Mouse (Mus musculus) heart, embryonic 13.5 days (tissue): ENCODE results near the gene Tmprss2. TPM values are rescaled to one million over a fixed set of nuclear protein-coding genes. Genes with fewer than 3 reads are reported as not detected.

Source experiments
- ATAC-seq: fragments of 200-750 bp; cut with Nextera tagmentation; 2 replicates; pipeline ENCODE4 v1.8.0; 2017; ENCODE audit warnings: moderate TSS enrichment; ENCODE audit not compliant: insufficient number of reproducible peaks, low FRiP score, low TSS enrichment; ENCODE audit errors: extremely low read depth
- H3K27ac ChIP-seq: fragments of 300-500 bp; sonication (generic); replicated peaks from 2 replicates; pipeline ENCODE4 v1.5.1; 2015; ENCODE audit warnings: moderate library complexity, mild to moderate bottlenecking, inconsistent platforms
- H3K27me3 ChIP-seq: fragments of 300-500 bp; sonication (generic); replicated peaks from 2 replicates; pipeline ENCODE4 v1.6.1; 2015; ENCODE audit warnings: mild to moderate bottlenecking, inconsistent platforms
- H3K36me3 ChIP-seq: fragments of 300-500 bp; sonication (generic); 2 replicates; pipeline ENCODE4 v1.6.1; 2015; ENCODE audit warnings: mild to moderate bottlenecking, inconsistent platforms
- H3K4me1 ChIP-seq: fragments of 300-500 bp; sonication (generic); 2 replicates; pipeline ENCODE4 v1.6.1; 2015; ENCODE audit warnings: inconsistent platforms
- H3K4me2 ChIP-seq: fragments of 300-500 bp; sonication (generic); 2 replicates; pipeline ENCODE4 v1.6.1; 2015; ENCODE audit warnings: inconsistent platforms, mild to moderate bottlenecking, moderate library complexity
- H3K4me3 ChIP-seq: fragments of 300-500 bp; sonication (generic); 2 replicates; pipeline ENCODE4 v1.5.1; 2015; ENCODE audit warnings: moderate library complexity, mild to moderate bottlenecking, inconsistent platforms
- H3K9ac ChIP-seq: fragments of 300-500 bp; sonication (generic); 2 replicates; pipeline ENCODE4 v1.6.1; 2015; ENCODE audit warnings: inconsistent platforms, mild to moderate bottlenecking, moderate library complexity
- H3K9me3 ChIP-seq: fragments of 300-500 bp; sonication (generic); 2 replicates; pipeline ENCODE4 v1.6.1; 2016; ENCODE audit warnings: inconsistent platforms
- WGBS: fragments of 180-500 bp; shearing (Covaris S2); methylation state at CpG from one replicate; pipeline ENCODE4 v1.1.7; 2015; ENCODE audit warnings: mixed read lengths; 5-methylcytosine and 5-hydroxymethylcytosine counted together
- polyA plus RNA-seq: library from polyadenylated mRNA; unstranded; fragments of >200 nt; fragmentation: Nextera tagmentation; extraction: Ambion mirVana; gene quantifications from 2 replicates; pipeline ENCODE4 v1.2.1, GENCODE M21; 2015

Gene Tmprss2
- polyA plus RNA-seq, 1 experiment from 2014 or later: 0.78 TPM

- Histone ChIP-seq H3K9me3 (no peaks in the 10 kb centered on the region), H3K4me1 (peaks cover 14% of the 10 kb centered on the region), H3K36me3 (no peaks in the 10 kb centered on the region), H3K9ac (no peak overlapping the region), H3K4me2 (no peak overlapping the region), H3K27ac (no peak overlapping the region), H3K4me3 (no peak overlapping the region), H3K27me3 (peaks cover 65% of the 10 kb centered on the region)
- no peak for ATAC-seq
- WGBS: 36% methylated on average over 4 of the region's 4 CpGs
Measured at GRCm38 (mm10) chr16:97612009-97612408, 1.0 kb upstream of the Tmprss2 start.

- ATAC-seq: no peak
- Histone ChIP-seq H3K9ac (peak overlapping the region; percentile 63; the same call in 1 of the 2 replicates), H3K27ac (no peak overlapping the region), H3K27me3 (peaks cover 69% of the 10 kb centered on the region), H3K4me3 (peak overlapping the region; percentile 57), H3K9me3 (no peaks in the 10 kb centered on the region), H3K36me3 (no peaks in the 10 kb centered on the region), H3K4me1 (peaks cover 14% of the 10 kb centered on the region), H3K4me2 (peak overlapping the region; percentile 89)
- 3% methylated on average over 20 of the region's 20 CpGs for WGBS
Measured at GRCm38 (mm10) chr16:97610246-97610645, 749 bp downstream of the Tmprss2 start.

GRCm38 (mm10) chr16:97609676-97610075 lies 1.3 kb downstream of the Tmprss2 start:
- H3K4me1 ChIP-seq: peaks cover 14% of the 10 kb centered on the region
- H3K9me3 ChIP-seq: no peaks in the 10 kb centered on the region
- H3K27ac ChIP-seq: no peak overlapping the region
- no peak overlapping the region for H3K4me3 ChIP-seq
- no peaks in the 10 kb centered on the region for H3K36me3 ChIP-seq
- H3K9ac ChIP-seq: no peak overlapping the region
- peaks cover 69% of the 10 kb centered on the region for H3K27me3 ChIP-seq
- 65% methylated on average over 2 of the region's 2 CpGs for WGBS
- H3K4me2 ChIP-seq: no peak overlapping the region
- ATAC-seq: no peak

GRCm38 (mm10) chr16:97607956-97608355 lies 3.0 kb downstream of the Tmprss2 start:
- Histone ChIP-seq H3K4me3 (no peak overlapping the region), H3K27ac (no peak overlapping the region), H3K4me1 (peaks cover 14% of the 10 kb centered on the region), H3K9ac (no peak overlapping the region), H3K4me2 (no peak overlapping the region), H3K36me3 (no peaks in the 10 kb centered on the region), H3K9me3 (no peaks in the 10 kb centered on the region), H3K27me3 (peaks cover 61% of the 10 kb centered on the region)
- WGBS: 87% methylated on average over 1 of the region's 1 CpGs
- ATAC-seq: no peak

GRCm38 (mm10) chr16:97606829-97607228 lies 4.2 kb downstream of the Tmprss2 start:
- no peak overlapping the region for H3K4me3 ChIP-seq
- no peak for ATAC-seq
- H3K4me1 ChIP-seq: peaks cover 14% of the 10 kb centered on the region
- no peaks in the 10 kb centered on the region for H3K9me3 ChIP-seq
- no peak overlapping the region for H3K9ac ChIP-seq
- H3K27me3 ChIP-seq: peaks cover 52% of the 10 kb centered on the region
- WGBS: 66% methylated on average over 2 of the region's 2 CpGs
- H3K4me2 ChIP-seq: no peak overlapping the region
- H3K27ac ChIP-seq: no peak overlapping the region
- H3K36me3 ChIP-seq: no peaks in the 10 kb centered on the region

- Histone ChIP-seq H3K9me3 (no peaks in the 10 kb centered on the region), H3K27ac (no peak overlapping the region), H3K4me3 (no peak overlapping the region), H3K4me2 (no peak overlapping the region), H3K36me3 (no peaks in the 10 kb centered on the region), H3K27me3 (peaks cover 45% of the 10 kb centered on the region), H3K4me1 (peaks cover 11% of the 10 kb centered on the region), H3K9ac (no peak overlapping the region)
- ATAC-seq: no peak
- WGBS: 80% methylated on average over 9 of the region's 9 CpGs
Measured at GRCm38 (mm10) chr16:97605957-97606721, 4.9 kb downstream of the Tmprss2 start.

GRCm38 (mm10) chr16:97602256-97602655 lies 8.7 kb downstream of the Tmprss2 start:
- H3K4me2 ChIP-seq: no peak overlapping the region
- no peak overlapping the region for H3K27ac ChIP-seq
- no peak overlapping the region for H3K4me3 ChIP-seq
- H3K4me1 ChIP-seq: no peaks in the 10 kb centered on the region
- no peak for ATAC-seq
- peaks cover 14% of the 10 kb centered on the region for H3K27me3 ChIP-seq
- no peaks in the 10 kb centered on the region for H3K36me3 ChIP-seq
- WGBS: 58% methylated on average over 1 of the region's 1 CpGs
- H3K9me3 ChIP-seq: no peaks in the 10 kb centered on the region
- no peak overlapping the region for H3K9ac ChIP-seq

- WGBS: 59% methylated on average over 2 of the region's 2 CpGs
- no peak overlapping the region for H3K4me2 ChIP-seq
- no peaks in the 10 kb centered on the region for H3K36me3 ChIP-seq
- H3K9ac ChIP-seq: no peak overlapping the region
- H3K9me3 ChIP-seq: no peaks in the 10 kb centered on the region
- peaks cover 7% of the 10 kb centered on the region for H3K27me3 ChIP-seq
- no peaks in the 10 kb centered on the region for H3K4me1 ChIP-seq
- ATAC-seq: no peak
- no peak overlapping the region for H3K4me3 ChIP-seq
- H3K27ac ChIP-seq: no peak overlapping the region
Measured at GRCm38 (mm10) chr16:97600591-97600990, 10.4 kb downstream of the Tmprss2 start.

GRCm38 (mm10) chr16:97598046-97598445 lies 12.9 kb downstream of the Tmprss2 start:
- Histone ChIP-seq H3K4me2 (no peak overlapping the region), H3K9ac (no peak overlapping the region), H3K4me1 (no peaks in the 10 kb centered on the region), H3K27me3 (peaks cover 7% of the 10 kb centered on the region), H3K4me3 (no peak overlapping the region), H3K9me3 (no peaks in the 10 kb centered on the region), H3K27ac (no peak overlapping the region), H3K36me3 (no peaks in the 10 kb centered on the region)
- no peak for ATAC-seq
- 80% methylated on average over 2 of the region's 2 CpGs for WGBS

- H3K4me1 ChIP-seq: no peaks in the 10 kb centered on the region
- WGBS: 57% methylated on average over 4 of the region's 4 CpGs
- H3K9me3 ChIP-seq: no peaks in the 10 kb centered on the region
- no peak overlapping the region for H3K4me3 ChIP-seq
- H3K9ac ChIP-seq: no peak overlapping the region
- no peaks in the 10 kb centered on the region for H3K36me3 ChIP-seq
- H3K27me3 ChIP-seq: peaks cover 6% of the 10 kb centered on the region; the same call in 1 of the 2 replicates
- H3K27ac ChIP-seq: no peak overlapping the region
- no peak overlapping the region for H3K4me2 ChIP-seq
- ATAC-seq: no peak
Measured at GRCm38 (mm10) chr16:97593816-97594509, 17.0 kb downstream of the Tmprss2 start.

GRCm38 (mm10) chr16:97593057-97593456 lies 17.9 kb downstream of the Tmprss2 start:
- no peaks in the 10 kb centered on the region for H3K27me3 ChIP-seq
- no peaks in the 10 kb centered on the region for H3K4me1 ChIP-seq
- WGBS: 23% methylated on average over 1 of the region's 1 CpGs
- H3K9ac ChIP-seq: no peak overlapping the region
- no peaks in the 10 kb centered on the region for H3K36me3 ChIP-seq
- H3K4me2 ChIP-seq: no peak overlapping the region
- H3K27ac ChIP-seq: no peak overlapping the region
- H3K9me3 ChIP-seq: no peaks in the 10 kb centered on the region
- no peak for ATAC-seq
- no peak overlapping the region for H3K4me3 ChIP-seq

- H3K4me3 ChIP-seq: no peak overlapping the region
- no peak overlapping the region for H3K4me2 ChIP-seq
- no peak overlapping the region for H3K27ac ChIP-seq
- no peaks in the 10 kb centered on the region for H3K9me3 ChIP-seq
- 80% methylated on average over 2 of the region's 2 CpGs for WGBS
- H3K4me1 ChIP-seq: no peaks in the 10 kb centered on the region
- ATAC-seq: no peak
- H3K36me3 ChIP-seq: no peaks in the 10 kb centered on the region
- H3K9ac ChIP-seq: no peak overlapping the region
- H3K27me3 ChIP-seq: no peaks in the 10 kb centered on the region
Measured at GRCm38 (mm10) chr16:97591512-97591911, 19.5 kb downstream of the Tmprss2 start.
